Mouse (Mus musculus) liver, embryonic 13.5 days (tissue): ENCODE measurements at regions not wholly inside any gene's neighbourhood (a gene's known extent, or its start where the extent isn't known, plus 50 kb on each side); places are given as distances from the start of the nearest gene placed in this dataset.

Experiments used
- ATAC-seq: fragments of 200-750 bp; cut with Nextera tagmentation; 2 replicates; pipeline ENCODE4 v1.8.0; 2017; ENCODE audit warnings: low read depth, mild to moderate bottlenecking, moderate number of reproducible peaks, moderate library complexity
- DNase-seq: peaks from one replicate; pipeline ENCODE4 v3.0.0; 2022
- H3K27ac ChIP-seq: fragments of 300-500 bp; sonication (generic); 2 replicates; pipeline ENCODE4 v1.5.1; 2015; ENCODE audit warnings: moderate library complexity, mild to moderate bottlenecking, inconsistent platforms
- H3K27me3 ChIP-seq: fragments of 300-500 bp; sonication (generic); 2 replicates; pipeline ENCODE4 v1.6.1; 2015; ENCODE audit warnings: mild to moderate bottlenecking, inconsistent platforms
- H3K36me3 ChIP-seq: fragments of 300-500 bp; sonication (generic); 2 replicates; pipeline ENCODE4 v1.6.1; 2015; ENCODE audit warnings: mild to moderate bottlenecking, inconsistent platforms
- H3K4me1 ChIP-seq: fragments of 300-500 bp; sonication (generic); replicated peaks from 2 replicates; pipeline ENCODE4 v1.6.1; 2015; ENCODE audit warnings: inconsistent platforms
- H3K4me2 ChIP-seq: fragments of 300-500 bp; sonication (generic); 2 replicates; pipeline ENCODE4 v1.6.1; 2015; ENCODE audit warnings: inconsistent platforms, mild to moderate bottlenecking, moderate library complexity
- H3K4me3 ChIP-seq: fragments of 300-500 bp; sonication (generic); replicated peaks from 2 replicates; pipeline ENCODE4 v1.5.1; 2015; ENCODE audit warnings: mild to moderate bottlenecking, inconsistent platforms
- H3K9ac ChIP-seq: fragments of 300-500 bp; sonication (generic); 2 replicates; pipeline ENCODE4 v1.6.1; 2015; ENCODE audit warnings: mild to moderate bottlenecking, inconsistent platforms
- H3K9me3 ChIP-seq: fragments of 300-500 bp; sonication (generic); replicated peaks from 2 replicates; pipeline ENCODE4 v1.6.1; 2016; ENCODE audit warnings: inconsistent platforms
- WGBS: fragments of 180-500 bp; shearing (Covaris S2); methylation state at CpG from one replicate; pipeline ENCODE4 v1.1.7; 2015; ENCODE audit not compliant: insufficient replicate concordance; 5-methylcytosine and 5-hydroxymethylcytosine counted together

GRCm38 (mm10) chr15:96521125-96521455 is 60.4 kb upstream of the Scaf11 start:
- Histone ChIP-seq H3K9ac (no peak overlapping the region), H3K27ac (no peak overlapping the region), H3K9me3 (no peaks in the 10 kb centered on the region), H3K4me2 (no peak overlapping the region), H3K36me3 (no peaks in the 10 kb centered on the region), H3K4me3 (no peak overlapping the region), H3K27me3 (no peaks in the 10 kb centered on the region), H3K4me1 (peaks cover 9% of the 10 kb centered on the region)
- WGBS: 73% methylated on average over 7 of the region's 7 CpGs
- DNase-seq (no peak), ATAC-seq (no peak)

- no peak overlapping the region for H3K9ac ChIP-seq
- no peaks in the 10 kb centered on the region for H3K36me3 ChIP-seq
- H3K4me1 ChIP-seq: peaks cover 14% of the 10 kb centered on the region
- ATAC-seq (no peak), DNase-seq (peak; percentile 36)
- no peaks in the 10 kb centered on the region for H3K9me3 ChIP-seq
- 53% methylated on average over 18 of the region's 18 CpGs for WGBS
- H3K27ac ChIP-seq: no peak overlapping the region
- H3K4me2 ChIP-seq: no peak overlapping the region
- no peaks in the 10 kb centered on the region for H3K27me3 ChIP-seq
- no peak overlapping the region for H3K4me3 ChIP-seq
These were observed 59.9 kb upstream of the Scaf11 start for GRCm38 (mm10) chr15:96520412-96521124.

- Histone ChIP-seq H3K27me3 (no peaks in the 10 kb centered on the region), H3K4me2 (no peak overlapping the region), H3K4me1 (peaks cover 14% of the 10 kb centered on the region), H3K4me3 (no peak overlapping the region), H3K27ac (no peak overlapping the region), H3K36me3 (no peaks in the 10 kb centered on the region), H3K9ac (no peak overlapping the region), H3K9me3 (no peaks in the 10 kb centered on the region)
- DNase-seq (no peak), ATAC-seq (no peak)
- WGBS: 53% methylated on average over 10 of the region's 10 CpGs
These were observed 57.5 kb upstream of the Scaf11 start for GRCm38 (mm10) chr15:96518156-96518555.

- WGBS: 31% methylated on average over 2 of the region's 2 CpGs
- H3K4me2 ChIP-seq: no peak overlapping the region
- ATAC-seq (no peak), DNase-seq (no peak)
- H3K4me1 ChIP-seq: peaks cover 14% of the 10 kb centered on the region
- H3K27ac ChIP-seq: no peak overlapping the region
- no peaks in the 10 kb centered on the region for H3K27me3 ChIP-seq
- H3K9ac ChIP-seq: no peak overlapping the region
- H3K9me3 ChIP-seq: no peaks in the 10 kb centered on the region
- no peak overlapping the region for H3K4me3 ChIP-seq
- H3K36me3 ChIP-seq: no peaks in the 10 kb centered on the region
These were observed 55.0 kb upstream of the Scaf11 start for GRCm38 (mm10) chr15:96515620-96516019.

DNA sequence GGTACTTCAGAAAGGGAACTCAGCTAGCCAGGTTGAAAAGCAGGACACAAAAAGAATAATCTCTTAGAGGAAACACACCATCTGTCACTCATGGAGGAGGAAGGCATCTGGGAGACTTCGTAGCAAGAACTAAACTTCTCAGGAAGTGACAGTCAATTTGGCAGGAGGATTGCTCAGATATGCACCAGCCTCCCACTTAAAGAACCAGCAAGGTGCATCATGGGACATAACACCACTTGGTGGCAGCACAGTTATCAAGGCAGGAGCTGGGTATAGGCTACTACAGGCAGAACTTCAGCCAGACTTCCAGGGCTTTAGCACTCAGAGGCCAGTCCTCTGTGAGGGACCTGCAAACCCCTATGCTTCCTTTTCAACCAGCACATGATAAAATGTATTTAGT is 52.0 kb upstream of the Scaf11 start:
- no peak overlapping the region for H3K27ac ChIP-seq
- H3K9me3 ChIP-seq: no peaks in the 10 kb centered on the region
- no peak overlapping the region for H3K4me2 ChIP-seq
- H3K36me3 ChIP-seq: no peaks in the 10 kb centered on the region
- H3K27me3 ChIP-seq: no peaks in the 10 kb centered on the region
- H3K4me3 ChIP-seq: no peak overlapping the region
- ATAC-seq (no peak), DNase-seq (no peak)
- peaks cover 14% of the 10 kb centered on the region for H3K4me1 ChIP-seq
- WGBS: 14% methylated on average over 1 of the region's 1 CpGs
- H3K9ac ChIP-seq: no peak overlapping the region
